Mouse (Mus musculus) liver, embryonic 14.5 days (tissue): ENCODE results near the gene P3h1.

Source experiments
- CTCF ChIP-seq: IDR thresholded peaks from 2 replicates; pipeline ENCODE4 v1.5.1; 2016; ENCODE audit warnings: antibody characterized with exemption, low read depth, control low read depth
- EP300 ChIP-seq: IDR thresholded peaks from 2 replicates; pipeline ENCODE4 v1.6.1; 2016; ENCODE audit warnings: antibody characterized with exemption, low read depth

DNA sequence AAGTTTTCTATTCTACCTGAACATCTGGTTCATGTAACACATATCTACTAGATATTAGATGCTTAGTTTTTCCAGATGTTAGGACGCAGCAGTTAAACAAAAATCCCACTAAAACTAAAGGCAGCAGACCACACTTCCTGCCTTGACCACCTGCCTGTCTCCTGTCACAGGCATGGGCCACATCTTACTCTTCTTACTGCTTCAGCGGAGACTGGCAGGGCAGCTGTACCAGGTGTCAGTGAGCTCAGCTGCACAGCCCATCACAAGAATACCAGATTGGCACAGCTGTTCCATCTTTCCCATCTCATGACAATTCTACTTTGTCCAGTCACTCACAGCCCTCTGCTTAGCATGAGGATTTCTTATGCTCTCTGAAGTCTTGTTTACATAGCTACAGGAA is 64.6 kb downstream of the P3h1 start:
- no peak for TF ChIP-seq CTCF
- no peak for TF ChIP-seq EP300
